ENCODE assay signal across 29 mouse cellular contexts in genomic region chr4:119389184-119389583, GRCm38 (mm10). TPM values are rescaled to one million over a fixed set of nuclear protein-coding genes. Genes with fewer than 3 reads are reported as not detected.
DNase-seq lines count a peak whose midpoint lies in the region; ATAC-seq lines count a peak whose summit lies in the region.
"Had no signal": no experiment of that assay in that cellular context is flagged by ENCODE, and none has a peak within 500 bp of the region (broad histone marks: within the 10 kb centered on the region; RNA-seq: fewer than 3 reads in every experiment).

No protein-coding gene starts in this region.

- H3K9me3 ChIP-seq in hindbrain, embryonic 10.5 days, result 0 out of 2 replicates have a peak, but pooled peaks cover 4% of the 10 kb centered on the region
- H3K9me3 ChIP-seq in hindbrain, embryonic 14.5 days (ENCODE audit: control insufficient read depth, low read length), result peaks cover 4% of the 10 kb centered on the region; the same call in 1 of the 2 replicates
- 0 out of 2 replicates have a peak, but pooled peaks cover 2% of the 10 kb centered on the region for H3K9me3 ChIP-seq in kidney, embryonic 14.5 days (ENCODE audit: control insufficient read depth, low read length)
- H3K9me3 ChIP-seq: embryonic facial prominence, embryonic 10.5 days; forebrain, embryonic 12.5 days; G1E; liver, embryonic 15.5 days; lung, embryonic 15.5 days; midbrain, embryonic 13.5 days; neural tube, embryonic 13.5 days; stomach, embryonic 15.5 days had no signal

- WGBS in hindbrain, embryonic 10.5 days, result 51% methylated on average over 3 of the region's 3 CpGs
- 44% methylated on average over 3 of the region's 3 CpGs for WGBS in hindbrain, embryonic 14.5 days
- WGBS in kidney, embryonic 14.5 days, result 42% methylated on average over 3 of the region's 3 CpGs

- H3K27me3 ChIP-seq in hindbrain, embryonic 10.5 days (ENCODE audit: insufficient read depth, poor library complexity, severe bottlenecking), result no peaks in the 10 kb centered on the region
- no peaks in the 10 kb centered on the region for H3K27me3 ChIP-seq in hindbrain, embryonic 14.5 days (ENCODE audit: control insufficient read depth, insufficient read depth, low read length)
- H3K27me3 ChIP-seq in kidney, embryonic 14.5 days (ENCODE audit: control insufficient read depth, insufficient read depth, low read length), result no peaks in the 10 kb centered on the region
- H3K27me3 ChIP-seq: embryonic facial prominence, embryonic 15.5 days; forebrain, embryonic 12.5 days; liver, embryonic 15.5 days; lung, embryonic 15.5 days; midbrain, embryonic 13.5 days; neural tube, embryonic 13.5 days; Patski; stomach, embryonic 15.5 days had no signal

- H3K9ac ChIP-seq in hindbrain, embryonic 14.5 days, result no peak overlapping the region
- H3K9ac ChIP-seq in kidney, embryonic 14.5 days (ENCODE audit: low read depth, low read length), result no peak overlapping the region
- H3K9ac ChIP-seq: embryonic facial prominence, embryonic 15.5 days; forebrain, embryonic 12.5 days; forebrain, postnatal 0 days; liver, embryonic 15.5 days; lung, embryonic 15.5 days; midbrain, embryonic 13.5 days; neural tube, embryonic 13.5 days; stomach, embryonic 15.5 days had no signal

- no peak overlapping the region for H3K4me2 ChIP-seq in hindbrain, embryonic 14.5 days (replicated peaks)
- no peak overlapping the region for H3K4me2 ChIP-seq in kidney, embryonic 14.5 days (replicated peaks; ENCODE audit: low read depth, low read length)
- H3K4me2 ChIP-seq: embryonic facial prominence, embryonic 15.5 days; forebrain, embryonic 12.5 days; liver, embryonic 15.5 days; lung, embryonic 15.5 days; midbrain, embryonic 13.5 days; neural tube, embryonic 13.5 days; stomach, embryonic 15.5 days had no signal

- no peak overlapping the region for H3K27ac ChIP-seq in hindbrain, embryonic 10.5 days
- H3K27ac ChIP-seq in hindbrain, embryonic 14.5 days, result no peak overlapping the region
- H3K27ac ChIP-seq in kidney, embryonic 14.5 days (ENCODE audit: low read depth, low read length), result no peak overlapping the region
- H3K27ac ChIP-seq: embryonic facial prominence, embryonic 10.5 days; embryonic facial prominence, embryonic 15.5 days; forebrain, embryonic 12.5 days; hindbrain, postnatal 0 days; liver, embryonic 15.5 days; lung, embryonic 15.5 days; midbrain, embryonic 13.5 days; neural tube, embryonic 13.5 days; stomach, embryonic 15.5 days had no signal

- H3K4me1 ChIP-seq in hindbrain, embryonic 10.5 days (replicated peaks), result 0 out of 2 replicates have a peak, but pooled peaks cover 4% of the 10 kb centered on the region
- no peaks in the 10 kb centered on the region for H3K4me1 ChIP-seq in hindbrain, embryonic 14.5 days (replicated peaks; ENCODE audit: control insufficient read depth, insufficient read depth, low read length)
- no peaks in the 10 kb centered on the region for H3K4me1 ChIP-seq in kidney, embryonic 14.5 days (ENCODE audit: control insufficient read depth, insufficient read depth, low read length)
- H3K4me1 ChIP-seq: embryonic facial prominence, embryonic 10.5 days; embryonic facial prominence, embryonic 15.5 days; forebrain, embryonic 12.5 days; liver, embryonic 15.5 days; lung, embryonic 15.5 days; midbrain, embryonic 13.5 days; neural tube, embryonic 13.5 days; stomach, embryonic 15.5 days had no signal

- no peak overlapping the region for H3K4me3 ChIP-seq in hindbrain, embryonic 10.5 days
- no peak overlapping the region for H3K4me3 ChIP-seq in hindbrain, embryonic 14.5 days (replicated peaks; ENCODE audit: low read length)
- no peak overlapping the region for H3K4me3 ChIP-seq in kidney, embryonic 14.5 days (ENCODE audit: low read length)
- H3K4me3 ChIP-seq: embryonic facial prominence, embryonic 10.5 days; embryonic facial prominence, embryonic 15.5 days; forebrain, embryonic 12.5 days; liver, embryonic 15.5 days; lung, embryonic 15.5 days; midbrain, embryonic 13.5 days; neural tube, embryonic 13.5 days; stomach, embryonic 15.5 days had no signal

- H3K36me3 ChIP-seq in hindbrain, embryonic 10.5 days, result 0 out of 2 replicates have a peak, but pooled peaks cover 3% of the 10 kb centered on the region
- peaks cover 5% of the 10 kb centered on the region; the same call in 1 of the 2 replicates for H3K36me3 ChIP-seq in hindbrain, embryonic 14.5 days (replicated peaks; ENCODE audit: control insufficient read depth, insufficient read depth)
- no peaks in the 10 kb centered on the region for H3K36me3 ChIP-seq in kidney, embryonic 14.5 days (ENCODE audit: control insufficient read depth, insufficient read depth, low read length)
- H3K36me3 ChIP-seq: embryonic facial prominence, embryonic 10.5 days; embryonic facial prominence, embryonic 15.5 days; forebrain, embryonic 12.5 days; G1E; liver, embryonic 15.5 days; lung, embryonic 15.5 days; stomach, embryonic 15.5 days had no signal

- no peak for ATAC-seq in hindbrain, embryonic 14.5 days (ENCODE audit: low FRiP score)
- ATAC-seq in kidney, embryonic 14.5 days (ENCODE audit: low FRiP score, low TSS enrichment), result peak; percentile 81; the same call in 1 of the 2 replicates
- ATAC-seq: forebrain, postnatal 0 days; hindbrain, postnatal 0 days; intestine, embryonic 16.5 days; midbrain, embryonic 13.5 days; Patski had no signal

- peak; percentile 5 for DNase-seq in hindbrain, embryonic 10.5 days (ENCODE audit: low spot score)
- DNase-seq in hindbrain, embryonic 14.5 days (ENCODE audit: low spot score), result no peak
- DNase-seq in kidney, adult 11 months, result peak; percentile 77
- peak; percentile 54 for DNase-seq in kidney, postnatal 14 days
- DNase-seq in frontal cortex, postnatal 10 days (ENCODE audit: low spot score in 2 of 2), result no peak
- DNase-seq in thymus, adult 18-20 months, result no peak
- no peak for DNase-seq in lung, postnatal 36 days
- DNase-seq: adrenal gland, postnatal 10 days; cerebellum, adult 11 months; cerebellum, adult 9-10 months; forebrain, postnatal 0 days; gastrocnemius, postnatal 14 days; heart, postnatal 14 days; left cerebral cortex, postnatal 4 days; right cerebral cortex, postnatal 25 days; thymus, postnatal 25 days had no signal

RNA-seq across cellular contexts. Expression of gene Ccdc30, which starts 26.1 kb away (rescaled TPM):
- 6.6 and 11.0 TPM in 2 replicates for polyA plus RNA-seq in hindbrain, embryonic 10.5 days (2016; fragmentation: Nextera tagmentation; extraction: Ambion mirVana)
- polyA plus RNA-seq in hindbrain, embryonic 14.5 days (2014; fragmentation: Nextera tagmentation; extraction: Ambion mirVana), result 19.7 and 20.9 TPM in 2 replicates
- 8.7 and 9.2 TPM in 2 replicates for polyA plus RNA-seq in kidney, embryonic 14.5 days (2014; fragmentation: Nextera tagmentation; extraction: Ambion mirVana)
- polyA plus RNA-seq: G1E had no signal

RNA-seq across cellular contexts. Expression of gene Ppcs, which starts 33.0 kb away (rescaled TPM):
- polyA plus RNA-seq in hindbrain, embryonic 10.5 days (2016; fragmentation: Nextera tagmentation; extraction: Ambion mirVana), result 25.6 and 29.7 TPM in 2 replicates
- 23.4 and 25.6 TPM in 2 replicates for polyA plus RNA-seq in hindbrain, embryonic 14.5 days (2014; fragmentation: Nextera tagmentation; extraction: Ambion mirVana)
- polyA plus RNA-seq in kidney, embryonic 14.5 days (2014; fragmentation: Nextera tagmentation; extraction: Ambion mirVana), result 48.9 and 51.5 TPM in 2 replicates

RNA-seq across cellular contexts. Expression of gene Zmynd12, which starts 33.4 kb away (rescaled TPM):
- polyA plus RNA-seq in hindbrain, embryonic 10.5 days (2016; fragmentation: Nextera tagmentation; extraction: Ambion mirVana), result 0.15 and 0.60 TPM in 2 replicates
- polyA plus RNA-seq in hindbrain, embryonic 14.5 days (2014; fragmentation: Nextera tagmentation; extraction: Ambion mirVana), result 0.23 and 0.83 TPM in 2 replicates
- polyA plus RNA-seq in kidney, embryonic 14.5 days (2014; fragmentation: Nextera tagmentation; extraction: Ambion mirVana), result 0.53 and 0.86 TPM in 2 replicates
- polyA plus RNA-seq: forebrain, embryonic 12.5 days had no signal

Comparison
In these comparisons a context has a peak if more than half of its experiments do, and no peak if none do; other contexts are left out.
1. DNase-seq: peak in hindbrain, embryonic 10.5 days (single experiment), kidney, adult 11 months (single experiment) and kidney, postnatal 14 days (single experiment); none in hindbrain, embryonic 14.5 days (single experiment), frontal cortex, postnatal 10 days (0 of 2), thymus, adult 18-20 months (0 of 2) and lung, postnatal 36 days (single experiment).